In the genomic region with DNA sequence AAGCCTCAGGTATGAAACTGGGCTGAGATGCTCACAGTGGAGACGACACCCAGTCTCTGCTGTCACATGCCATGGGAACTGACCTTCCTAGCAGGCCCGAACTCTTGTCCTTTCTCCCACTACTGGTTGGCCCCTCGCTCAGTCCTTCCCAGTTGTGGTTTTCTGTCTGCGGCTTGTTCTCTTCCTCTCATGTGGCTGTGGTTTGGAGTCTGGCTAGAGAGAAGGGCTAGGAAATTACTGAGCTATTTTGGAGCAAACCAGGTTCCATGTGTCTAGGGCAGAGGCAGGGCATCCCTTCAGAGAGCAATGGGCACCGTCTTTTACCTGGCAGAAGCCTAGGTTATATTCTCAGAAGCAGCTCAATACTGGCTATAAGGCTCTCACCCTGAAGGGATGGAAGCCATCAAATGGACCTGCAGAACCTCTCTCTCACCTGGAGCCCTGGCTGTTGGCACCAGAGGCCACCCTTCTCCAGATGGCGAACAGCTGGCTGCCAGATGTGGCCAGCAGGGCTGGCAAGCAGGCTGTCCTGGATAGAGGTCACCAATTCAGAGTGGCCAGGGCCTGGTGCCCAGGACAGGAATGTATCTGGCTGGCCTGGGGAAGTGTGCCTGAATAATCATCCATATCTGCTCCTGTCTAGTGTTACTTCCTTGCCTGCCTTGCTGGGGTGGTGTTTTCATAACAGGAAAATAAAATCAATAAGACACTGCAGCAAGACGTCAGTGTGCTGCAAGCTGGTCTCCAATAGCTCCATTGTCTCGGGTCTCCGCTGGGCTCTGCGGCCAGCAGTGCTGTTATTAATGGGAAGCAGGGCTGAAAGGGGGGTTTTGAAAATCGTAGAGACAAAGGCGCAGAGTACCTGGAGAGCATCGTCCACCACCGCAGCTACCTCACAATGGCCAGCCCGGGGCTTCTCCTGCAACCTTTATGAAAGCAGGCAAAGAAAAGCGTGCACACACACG, we compare ENCODE assay signal across 10 mouse cellular contexts.
DNase-seq lines count a peak whose midpoint lies in the region; ATAC-seq and TF ChIP-seq lines count a peak whose summit lies in the region.
"Had no signal": no experiment of that assay in that cellular context is flagged by ENCODE, and none has a peak within 500 bp of the region (broad histone marks: within the 10 kb centered on the region; RNA-seq: fewer than 3 reads in every experiment).

No protein-coding gene starts in this region.

- H3K27ac ChIP-seq in embryonic facial prominence, embryonic 14.5 days (replicated peaks; ENCODE audit: low read depth, low read length) = no peak overlapping the region
- H3K27ac ChIP-seq in hindbrain, embryonic 12.5 days = peak overlapping the region; percentile 88
- H3K27ac ChIP-seq in midbrain, embryonic 12.5 days (replicated peaks) = peak overlapping the region; percentile 69

- H3K9ac ChIP-seq in embryonic facial prominence, embryonic 14.5 days (ENCODE audit: low read depth, low read length) = no peak overlapping the region
- H3K9ac ChIP-seq in hindbrain, embryonic 12.5 days = peak overlapping the region; percentile 55
- H3K9ac ChIP-seq in midbrain, embryonic 12.5 days (replicated peaks) = no peak overlapping the region

- TF ChIP-seq POLR2A in brain, embryonic 14.5 days (IDR thresholded peaks at IDR 0.05; ENCODE audit: borderline replicate concordance, extremely low read depth, insufficient read depth, insufficient read length, poor library complexity, severe bottlenecking) = no peak

- WGBS in embryonic facial prominence, embryonic 14.5 days = 43% methylated on average over 17 of the region's 17 CpGs
- WGBS in hindbrain, embryonic 12.5 days = 47% methylated on average over 17 of the region's 17 CpGs
- 65% methylated on average over 17 of the region's 17 CpGs for WGBS in midbrain, embryonic 12.5 days

- TF ChIP-seq CTCF in brain, embryonic 14.5 days (IDR thresholded peaks at IDR 0.05; ENCODE audit: borderline replicate concordance, extremely low read depth, insufficient read depth, insufficient read length) = no peak

- ATAC-seq in embryonic facial prominence, embryonic 14.5 days (ENCODE audit: low read depth) = no peak
- peak; percentile 24; the same call in 1 of the 2 replicates for ATAC-seq in hindbrain, embryonic 12.5 days (ENCODE audit: low FRiP score)
- ATAC-seq in midbrain, embryonic 12.5 days (ENCODE audit: low FRiP score, low read depth) = 0 out of 2 replicates have a peak, but pooled peaks have one; percentile 12
- ATAC-seq in erythroid progenitor cell, adult 5-6 weeks (replicated peaks; ENCODE audit: low FRiP score, poor library complexity, severe bottlenecking) = no peak

- no peaks in the 10 kb centered on the region for H3K9me3 ChIP-seq in embryonic facial prominence, embryonic 14.5 days (ENCODE audit: control insufficient read depth, low read length)
- no peaks in the 10 kb centered on the region for H3K9me3 ChIP-seq in hindbrain, embryonic 12.5 days (replicated peaks)
- H3K9me3 ChIP-seq in midbrain, embryonic 12.5 days = no peaks in the 10 kb centered on the region

- H3K4me3 ChIP-seq in embryonic facial prominence, embryonic 14.5 days (ENCODE audit: low read depth, low read length) = no peak overlapping the region
- H3K4me3 ChIP-seq in hindbrain, embryonic 12.5 days = no peak overlapping the region
- no peak overlapping the region for H3K4me3 ChIP-seq in midbrain, embryonic 12.5 days

- DNase-seq in brain, embryonic 14.5 days (ENCODE audit: low read depth) = peak; percentile 64
- DNase-seq in embryonic facial prominence, embryonic 14.5 days (ENCODE audit: low spot score) = peak; percentile 46
- DNase-seq in kidney, adult 8-10 months = no peak
- no peak for DNase-seq in testis, postnatal 10 days (ENCODE audit: low spot score)
- no peak for DNase-seq in cerebellum, postnatal 25 days
- DNase-seq: cerebellum, adult 18-20 months; liver had no signal

- H3K4me1 ChIP-seq in embryonic facial prominence, embryonic 14.5 days (ENCODE audit: control insufficient read depth, insufficient read depth, low read length) = peaks cover 16% of the 10 kb centered on the region
- peaks cover 35% of the 10 kb centered on the region for H3K4me1 ChIP-seq in hindbrain, embryonic 12.5 days
- peaks cover 29% of the 10 kb centered on the region for H3K4me1 ChIP-seq in midbrain, embryonic 12.5 days

- H3K4me2 ChIP-seq in embryonic facial prominence, embryonic 14.5 days (ENCODE audit: low read depth, low read length) = no peak overlapping the region
- no peak overlapping the region for H3K4me2 ChIP-seq in hindbrain, embryonic 12.5 days (replicated peaks)
- no peak overlapping the region for H3K4me2 ChIP-seq in midbrain, embryonic 12.5 days (replicated peaks)

- no peaks in the 10 kb centered on the region for H3K27me3 ChIP-seq in embryonic facial prominence, embryonic 14.5 days (replicated peaks; ENCODE audit: control insufficient read depth, insufficient read depth, low read length)
- H3K27me3 ChIP-seq in hindbrain, embryonic 12.5 days = no peaks in the 10 kb centered on the region
- H3K27me3 ChIP-seq in midbrain, embryonic 12.5 days = no peaks in the 10 kb centered on the region

- no peaks in the 10 kb centered on the region for H3K36me3 ChIP-seq in embryonic facial prominence, embryonic 14.5 days (ENCODE audit: control insufficient read depth, insufficient read depth, low read length)
- H3K36me3 ChIP-seq in hindbrain, embryonic 12.5 days = 0 out of 2 replicates have a peak, but pooled peaks cover 3% of the 10 kb centered on the region
- no peaks in the 10 kb centered on the region for H3K36me3 ChIP-seq in midbrain, embryonic 12.5 days

Comparison
In these comparisons a context has a peak if more than half of its experiments do, and no peak if none do; other contexts are left out.
1. DNase-seq: peak in brain, embryonic 14.5 days (single experiment) and embryonic facial prominence, embryonic 14.5 days (single experiment); none in kidney, adult 8-10 months (0 of 2), testis, postnatal 10 days (single experiment) and cerebellum, postnatal 25 days (0 of 2).
2. ATAC-seq: peak in hindbrain, embryonic 12.5 days (single experiment) and midbrain, embryonic 12.5 days (single experiment); none in embryonic facial prominence, embryonic 14.5 days (single experiment) and erythroid progenitor cell, adult 5-6 weeks (single experiment).